17 mouse cellular contexts compared by ENCODE assay signal in genomic region chr15:83090874-83091273, GRCm38 (mm10). TPM values are rescaled to one million over a fixed set of nuclear protein-coding genes. Genes with fewer than 3 reads are reported as not detected.
DNase-seq lines count a peak whose midpoint lies in the region; ATAC-seq and TF ChIP-seq lines count a peak whose summit lies in the region.
"Had no signal": no experiment of that assay in that cellular context is flagged by ENCODE, and none has a peak within 500 bp of the region (broad histone marks: within the 10 kb centered on the region; RNA-seq: fewer than 3 reads in every experiment).

No protein-coding gene starts in this region.

- no peak overlapping the region for H3K4me3 ChIP-seq in liver, embryonic 12.5 days
- no peak overlapping the region for H3K4me3 ChIP-seq in intestine, postnatal 0 days (ENCODE audit: low read depth, low read length)
- no peak overlapping the region for H3K4me3 ChIP-seq in stomach, postnatal 0 days (ENCODE audit: low read depth, low read length)
- H3K4me3 ChIP-seq: erythroblast, embryonic 14.5 days had no signal

- peaks cover 36% of the 10 kb centered on the region for H3K4me1 ChIP-seq in liver, embryonic 12.5 days
- H3K4me1 ChIP-seq in intestine, postnatal 0 days (replicated peaks; ENCODE audit: control insufficient read depth, insufficient read depth, low read length), result no peaks in the 10 kb centered on the region
- no peaks in the 10 kb centered on the region for H3K4me1 ChIP-seq in stomach, postnatal 0 days (replicated peaks; ENCODE audit: control insufficient read depth, insufficient read depth)

- no peak for ATAC-seq in liver, embryonic 12.5 days
- ATAC-seq in intestine, postnatal 0 days, result peak; percentile 66
- peak; percentile 70 for ATAC-seq in stomach, postnatal 0 days (ENCODE audit: low FRiP score, low TSS enrichment)
- ATAC-seq: forebrain, postnatal 0 days; midbrain, embryonic 16.5 days had no signal

- 34% methylated on average over 3 of the region's 3 CpGs for WGBS in liver, embryonic 12.5 days (ENCODE audit: insufficient replicate concordance)
- WGBS in intestine, postnatal 0 days, result 32% methylated on average over 3 of the region's 3 CpGs
- WGBS in stomach, postnatal 0 days, result 29% methylated on average over 3 of the region's 3 CpGs

- H3K9me3 ChIP-seq in liver, embryonic 12.5 days (replicated peaks), result no peaks in the 10 kb centered on the region
- no peaks in the 10 kb centered on the region for H3K9me3 ChIP-seq in intestine, postnatal 0 days (ENCODE audit: control insufficient read depth)
- H3K9me3 ChIP-seq in stomach, postnatal 0 days (ENCODE audit: control insufficient read depth, low read length), result no peaks in the 10 kb centered on the region

- no peak overlapping the region for H3K9ac ChIP-seq in liver, embryonic 12.5 days
- H3K9ac ChIP-seq in intestine, postnatal 0 days (ENCODE audit: low read depth, low read length), result no peak overlapping the region
- H3K9ac ChIP-seq in stomach, postnatal 0 days (ENCODE audit: low read length), result no peak overlapping the region
- H3K9ac ChIP-seq: forebrain, postnatal 0 days had no signal

- no peak overlapping the region for H3K27ac ChIP-seq in liver, embryonic 12.5 days
- H3K27ac ChIP-seq in intestine, postnatal 0 days (ENCODE audit: low read depth, low read length), result no peak overlapping the region
- peak overlapping the region; percentile 49; the same call in 1 of the 2 replicates for H3K27ac ChIP-seq in stomach, postnatal 0 days (replicated peaks)

- DNase-seq in liver, result peak; percentile 29
- DNase-seq in ZHBTc4 (ENCODE audit: low read depth, low spot score), result peak; percentile 94
- peak; percentile 68 for DNase-seq in stomach, postnatal 0 days (ENCODE audit: low spot score)
- no peak for DNase-seq in left cerebral cortex, postnatal 14 days (ENCODE audit: low spot score in 2 of 2)
- no peak for DNase-seq in thymus, postnatal 36 days
- DNase-seq in ovary, postnatal 14 days (ENCODE audit: low spot score), result no peak
- DNase-seq: cerebellum, adult 2 months; forebrain, postnatal 0 days; gastrocnemius, postnatal 14 days; heart, postnatal 14 days; right cerebral cortex, postnatal 14 days; thymus, adult 2 months had no signal

- H3K36me3 ChIP-seq in liver, embryonic 12.5 days, result no peaks in the 10 kb centered on the region
- no peaks in the 10 kb centered on the region for H3K36me3 ChIP-seq in intestine, postnatal 0 days (ENCODE audit: control insufficient read depth, insufficient read depth)
- no peaks in the 10 kb centered on the region for H3K36me3 ChIP-seq in stomach, postnatal 0 days (ENCODE audit: control insufficient read depth, insufficient read depth, low read length)

- peaks cover 37% of the 10 kb centered on the region for H3K27me3 ChIP-seq in liver, embryonic 12.5 days (replicated peaks)
- no peaks in the 10 kb centered on the region for H3K27me3 ChIP-seq in intestine, postnatal 0 days (replicated peaks; ENCODE audit: control insufficient read depth, insufficient read depth, low read length)
- no peaks in the 10 kb centered on the region for H3K27me3 ChIP-seq in stomach, postnatal 0 days (ENCODE audit: control insufficient read depth, insufficient read depth, low read length)

- no peak for TF ChIP-seq EP300 in stomach, postnatal 0 days (optimal IDR thresholded peaks at IDR 0.05)

- TF ChIP-seq CTCF in intestine, postnatal 0 days (IDR thresholded peaks at IDR 0.05; ENCODE audit: low read depth), result no peak
- TF ChIP-seq CTCF in stomach, postnatal 0 days (IDR thresholded peaks at IDR 0.05; ENCODE audit: low read depth), result no peak

- no peak overlapping the region for H3K4me2 ChIP-seq in liver, embryonic 12.5 days
- H3K4me2 ChIP-seq in intestine, postnatal 0 days (replicated peaks; ENCODE audit: low read depth), result no peak overlapping the region
- H3K4me2 ChIP-seq in stomach, postnatal 0 days (replicated peaks; ENCODE audit: low read depth), result no peak overlapping the region
- H3K4me2 ChIP-seq: liver, embryonic 11.5 days had no signal

- intact Hi-C loops in left cerebral cortex, postnatal 14 days (cut with DNase I), result no loop called here

RNA-seq across cellular contexts. Expression of gene Serhl, which starts 1.6 kb away (rescaled TPM):
- polyA plus RNA-seq in liver, embryonic 12.5 days (2016; fragmentation: Nextera tagmentation; extraction: Ambion mirVana), result 24.5 and 28.0 TPM in 2 replicates
- 58.5 and 65.6 TPM in 2 replicates for polyA plus RNA-seq in intestine, postnatal 0 days (2015; fragmentation: Nextera tagmentation; extraction: Ambion mirVana)
- polyA plus RNA-seq in stomach, postnatal 0 days (2015; fragmentation: Nextera tagmentation; extraction: Ambion mirVana), result 51.5 and 61.6 TPM in 2 replicates
- 1 to 10 TPM; 8.9 to 9.9 TPM for total RNA-seq in left cerebral cortex, postnatal 14 days (2021)

RNA-seq across cellular contexts. Expression of gene Rrp7a, which starts 31.7 kb away (rescaled TPM):
- polyA plus RNA-seq in liver, embryonic 12.5 days (2016; fragmentation: Nextera tagmentation; extraction: Ambion mirVana), result 36.5 and 42.3 TPM in 2 replicates
- polyA plus RNA-seq in intestine, postnatal 0 days (2015; fragmentation: Nextera tagmentation; extraction: Ambion mirVana), result 32.1 and 32.7 TPM in 2 replicates
- polyA plus RNA-seq in stomach, postnatal 0 days (2015; fragmentation: Nextera tagmentation; extraction: Ambion mirVana), result 39.9 and 44.8 TPM in 2 replicates
- total RNA-seq in left cerebral cortex, postnatal 14 days (2021), result 100 to 1,000 TPM; 131 to 151 TPM

RNA-seq across cellular contexts. Expression of gene Nfam1, which starts 57.8 kb away (rescaled TPM):
- 6.2 and 6.4 TPM in 2 replicates for polyA plus RNA-seq in liver, embryonic 12.5 days (2016; fragmentation: Nextera tagmentation; extraction: Ambion mirVana)
- 1.1 and 1.2 TPM in 2 replicates for polyA plus RNA-seq in intestine, postnatal 0 days (2015; fragmentation: Nextera tagmentation; extraction: Ambion mirVana)
- 1.3 and 1.4 TPM in 2 replicates for polyA plus RNA-seq in stomach, postnatal 0 days (2015; fragmentation: Nextera tagmentation; extraction: Ambion mirVana)
- total RNA-seq in left cerebral cortex, postnatal 14 days (2021), result 1 to 10 TPM; 2.2 to 2.9 TPM

RNA-seq across cellular contexts. Expression of gene Poldip3, which starts 58.3 kb away (rescaled TPM):
- polyA plus RNA-seq in liver, embryonic 12.5 days (2016; fragmentation: Nextera tagmentation; extraction: Ambion mirVana), result 83.0 and 86.7 TPM in 2 replicates
- 49.8 and 51.6 TPM in 2 replicates for polyA plus RNA-seq in intestine, postnatal 0 days (2015; fragmentation: Nextera tagmentation; extraction: Ambion mirVana)
- polyA plus RNA-seq in stomach, postnatal 0 days (2015; fragmentation: Nextera tagmentation; extraction: Ambion mirVana), result 56.3 and 58.7 TPM in 2 replicates
- 10 to 100 TPM; 84.2 to 88.4 TPM for total RNA-seq in left cerebral cortex, postnatal 14 days (2021)

Comparison
In these comparisons a context has a peak if more than half of its experiments do, and no peak if none do; other contexts are left out.
1. DNase-seq: peak in liver (single experiment), ZHBTc4 (single experiment) and stomach, postnatal 0 days (single experiment); none in left cerebral cortex, postnatal 14 days (0 of 2), thymus, postnatal 36 days (0 of 2) and ovary, postnatal 14 days (single experiment).